Mouse (Mus musculus) kidney, embryonic 14.5 days (tissue): ENCODE measurements around the gene Krt73. TPM values are rescaled to one million over a fixed set of nuclear protein-coding genes. Genes with fewer than 3 reads are reported as not detected.

ENCODE experiments used
- ATAC-seq: fragments of 200-750 bp; cut with Nextera tagmentation; 2 replicates; pipeline ENCODE4 v1.8.0; 2017; ENCODE audit warnings: moderate number of reproducible peaks, mild to moderate bottlenecking, moderate TSS enrichment, moderate library complexity; ENCODE audit not compliant: low FRiP score, low TSS enrichment
- H3K27ac ChIP-seq: fragments of 300-500 bp; sonication (generic); 2 replicates; pipeline ENCODE4 v1.5.1; 2014; ENCODE audit warnings: low read depth, mild to moderate bottlenecking, low read length, moderate library complexity, mixed read lengths
- H3K27me3 ChIP-seq: fragments of 300-500 bp; sonication (generic); 2 replicates; pipeline ENCODE4 v1.6.1; 2014; ENCODE audit warnings: mild to moderate bottlenecking, low read length; ENCODE audit not compliant: control insufficient read depth, insufficient read depth
- H3K36me3 ChIP-seq: fragments of 300-500 bp; sonication (generic); 2 replicates; pipeline ENCODE4 v1.6.1; 2014; ENCODE audit warnings: low read length, mixed read lengths; ENCODE audit not compliant: control insufficient read depth, insufficient read depth
- H3K4me1 ChIP-seq: fragments of 300-500 bp; sonication (generic); 2 replicates; pipeline ENCODE4 v1.6.1; 2014; ENCODE audit warnings: low read length, mixed read lengths; ENCODE audit not compliant: control insufficient read depth, insufficient read depth
- H3K4me2 ChIP-seq: fragments of 300-500 bp; sonication (generic); replicated peaks from 2 replicates; pipeline ENCODE4 v1.6.1; 2014; ENCODE audit warnings: low read depth, mild to moderate bottlenecking, low read length
- H3K4me3 ChIP-seq: fragments of 300-500 bp; sonication (generic); 2 replicates; pipeline ENCODE4 v1.5.1; 2014; ENCODE audit warnings: mild to moderate bottlenecking, low read length
- H3K9ac ChIP-seq: fragments of 300-500 bp; sonication (generic); 2 replicates; pipeline ENCODE4 v1.6.1; 2014; ENCODE audit warnings: low read depth, mild to moderate bottlenecking, low read length, moderate library complexity
- H3K9me3 ChIP-seq: fragments of 300-500 bp; sonication (generic); 2 replicates; pipeline ENCODE4 v1.6.1; 2016; ENCODE audit warnings: low read length; ENCODE audit not compliant: control insufficient read depth
- WGBS: fragments of 180-500 bp; shearing (Covaris S2); extraction: QIAGEN DNeasy Blood & Tissue Kit; methylation state at CpG from one replicate; pipeline ENCODE4 v1.1.7; 2014; 5-methylcytosine and 5-hydroxymethylcytosine counted together
- polyA plus RNA-seq: library from polyadenylated mRNA; unstranded; fragments of >200 nt; fragmentation: Nextera tagmentation; extraction: Ambion mirVana; gene quantifications from 2 replicates; pipeline ENCODE4 v1.2.1, GENCODE M21; 2014

The Krt73 gene
- polyA plus RNA-seq, 1 experiment from 2014 or later: not detected

- Histone ChIP-seq H3K9me3 (no peaks in the 10 kb centered on the region), H3K36me3 (no peaks in the 10 kb centered on the region), H3K27me3 (peaks cover 3% of the 10 kb centered on the region; the same call in 1 of the 2 replicates), H3K4me2 (no peak overlapping the region), H3K4me1 (no peaks in the 10 kb centered on the region), H3K4me3 (no peak overlapping the region), H3K9ac (no peak overlapping the region), H3K27ac (no peak overlapping the region)
- WGBS: 81% methylated on average over 11 of the region's 11 CpGs
- ATAC-seq: no peak
These were observed 1.1 kb upstream of the Krt73 start for GRCm38 (mm10) chr15:101803052-101803822.

GRCm38 (mm10) chr15:101790867-101791266 lies 11.3 kb downstream of the Krt73 start:
- 6% methylated on average over 3 of the region's 3 CpGs for WGBS
- no peak overlapping the region for H3K9ac ChIP-seq
- no peak overlapping the region for H3K4me2 ChIP-seq
- H3K4me1 ChIP-seq: no peaks in the 10 kb centered on the region
- peaks cover 4% of the 10 kb centered on the region; the same call in 1 of the 2 replicates for H3K27me3 ChIP-seq
- ATAC-seq: no peak
- no peaks in the 10 kb centered on the region for H3K36me3 ChIP-seq
- H3K9me3 ChIP-seq: no peaks in the 10 kb centered on the region
- no peak overlapping the region for H3K4me3 ChIP-seq
- H3K27ac ChIP-seq: no peak overlapping the region

- Histone ChIP-seq H3K4me3 (no peak within 1 kb of the TSS), H3K27ac (no peak within 1 kb of the TSS), H3K27me3 (peaks cover 4% of the 10 kb centered on the region), H3K4me1 (no peaks in the 10 kb centered on the region), H3K36me3 (no peaks in the 10 kb centered on the region), H3K9ac (no peak within 1 kb of the TSS), H3K4me2 (no peak within 1 kb of the TSS), H3K9me3 (no peaks in the 10 kb centered on the region)
- 91% methylated on average over 18 of the region's 18 CpGs for WGBS
- ATAC-seq: no peak
These were observed 15.8 kb downstream of the Krt73 start, which contains the start of gene Krt72 for GRCm38 (mm10) chr15:101786360-101786759. Gene Krt72 (minus strand): TSS chr15:101786460.

GRCm38 (mm10) chr15:101773420-101773819 lies 28.7 kb downstream of the Krt73 start:
- no peak for ATAC-seq

GRCm38 (mm10) chr15:101772711-101773081 lies 29.4 kb downstream of the Krt73 start:
- Histone ChIP-seq H3K4me2 (no peak overlapping the region), H3K27ac (no peak overlapping the region), H3K4me3 (no peak overlapping the region), H3K27me3 (no peaks in the 10 kb centered on the region; the same call in 1 of the 2 replicates), H3K4me1 (no peaks in the 10 kb centered on the region), H3K9me3 (no peaks in the 10 kb centered on the region), H3K9ac (no peak overlapping the region), H3K36me3 (no peaks in the 10 kb centered on the region)
- peak; percentile 73; the same call in 1 of the 2 replicates for ATAC-seq
- WGBS: 9% methylated on average over 5 of the region's 5 CpGs

More at GRCm38 (mm10) chr15:101773420-101773819, 28.7 kb downstream of the Krt73 start:
- Histone ChIP-seq H3K27ac (no peak overlapping the region), H3K4me3 (no peak overlapping the region), H3K36me3 (no peaks in the 10 kb centered on the region), H3K27me3 (no peaks in the 10 kb centered on the region; the same call in 1 of the 2 replicates), H3K4me1 (no peaks in the 10 kb centered on the region), H3K9ac (no peak overlapping the region), H3K4me2 (no peak overlapping the region), H3K9me3 (no peaks in the 10 kb centered on the region)
- WGBS: 77% methylated on average over 10 of the region's 10 CpGs

GRCm38 (mm10) chr15:101772080-101772710 lies 30.0 kb downstream of the Krt73 start:
- Histone ChIP-seq H3K4me3 (no peak overlapping the region), H3K9me3 (no peaks in the 10 kb centered on the region), H3K27me3 (no peaks in the 10 kb centered on the region; the same call in 1 of the 2 replicates), H3K27ac (no peak overlapping the region), H3K9ac (no peak overlapping the region), H3K4me2 (no peak overlapping the region), H3K36me3 (no peaks in the 10 kb centered on the region), H3K4me1 (no peaks in the 10 kb centered on the region)
- no peak for ATAC-seq
- 80% methylated on average over 5 of the region's 5 CpGs for WGBS

- 37% methylated on average over 8 of the region's 8 CpGs for WGBS
- no peak overlapping the region for H3K4me3 ChIP-seq
- H3K9ac ChIP-seq: no peak overlapping the region
- H3K36me3 ChIP-seq: no peaks in the 10 kb centered on the region
- no peak for ATAC-seq
- no peaks in the 10 kb centered on the region for H3K9me3 ChIP-seq
- H3K27me3 ChIP-seq: no peaks in the 10 kb centered on the region
- no peaks in the 10 kb centered on the region for H3K4me1 ChIP-seq
- H3K4me2 ChIP-seq: no peak overlapping the region
- no peak overlapping the region for H3K27ac ChIP-seq
These were observed 31.9 kb downstream of the Krt73 start for GRCm38 (mm10) chr15:101770226-101770625.
